Mouse (Mus musculus) forebrain, embryonic 11.5 days (tissue): Measurements from ENCODE around the gene Gm14548. TPM values are rescaled to one million over a fixed set of nuclear protein-coding genes. Genes with fewer than 3 reads are reported as not detected.
"Not testable (repeated sequence)": the region's sequence is repeated elsewhere in the genome, so short reads cannot be mapped to it uniquely, and the experiment has no call there.

Source experiments
- ATAC-seq: fragments of 200-750 bp; cut with Nextera tagmentation; replicated peaks from 2 replicates; pipeline ENCODE4 v1.8.0; 2017; ENCODE audit warnings: moderate TSS enrichment; ENCODE audit not compliant: low FRiP score
- DNase-seq: peaks from one replicate; pipeline ENCODE4 v3.0.0-alpha.2; 2017; ENCODE audit warnings: low spot score
- H3K27ac ChIP-seq: fragments of 300-500 bp; sonication (generic); 2 replicates; pipeline ENCODE4 v1.5.1; 2014; ENCODE audit warnings: low read depth, low read length
- H3K27me3 ChIP-seq: fragments of 300-500 bp; sonication (generic); 2 replicates; pipeline ENCODE4 v1.6.1; 2014; ENCODE audit warnings: mild to moderate bottlenecking, low read length, mixed read lengths; ENCODE audit not compliant: control insufficient read depth, insufficient read depth
- H3K36me3 ChIP-seq: fragments of 300-500 bp; sonication (generic); 2 replicates; pipeline ENCODE4 v1.6.1; 2014; ENCODE audit warnings: mild to moderate bottlenecking, low read length, moderate library complexity, mixed read lengths; ENCODE audit not compliant: control insufficient read depth, insufficient read depth
- H3K4me1 ChIP-seq: fragments of 300-500 bp; sonication (generic); replicated peaks from 2 replicates; pipeline ENCODE4 v1.6.1; 2014; ENCODE audit warnings: low read length, mixed read lengths; ENCODE audit not compliant: control insufficient read depth, insufficient read depth
- H3K4me2 ChIP-seq: fragments of 300-500 bp; sonication (generic); 2 replicates; pipeline ENCODE4 v1.6.1; 2014; ENCODE audit warnings: low read depth, mild to moderate bottlenecking, low read length, moderate library complexity, mixed read lengths; ENCODE audit not compliant: severe bottlenecking
- H3K4me3 ChIP-seq: fragments of 300-500 bp; sonication (generic); 2 replicates; pipeline ENCODE4 v1.5.1; 2014; ENCODE audit warnings: low read depth, low read length
- H3K9ac ChIP-seq: fragments of 300-500 bp; sonication (generic); 2 replicates; pipeline ENCODE4 v1.6.1; 2014; ENCODE audit warnings: low read length
- H3K9me3 ChIP-seq: fragments of 300-500 bp; sonication (generic); 2 replicates; pipeline ENCODE4 v1.6.1; 2016; ENCODE audit warnings: low read length, mixed read lengths; ENCODE audit not compliant: control insufficient read depth
- WGBS: fragments of 180-500 bp; shearing (Covaris S2); extraction: QIAGEN DNeasy Blood & Tissue Kit; methylation state at CpG from one replicate; pipeline ENCODE4 v1.1.7; 2014; 5-methylcytosine and 5-hydroxymethylcytosine counted together
- polyA plus RNA-seq: library from polyadenylated mRNA; unstranded; fragments of >200 nt; fragmentation: Nextera tagmentation; extraction: Ambion mirVana; gene quantifications from 2 replicates; pipeline ENCODE4 v1.2.1, GENCODE M21; 2014

The Gm14548 gene
- polyA plus RNA-seq: not detected in 2 replicates

- not testable (repeated sequence) for DNase-seq, H3K9me3 ChIP-seq, H3K36me3 ChIP-seq, H3K4me1 ChIP-seq, ATAC-seq, H3K27me3 ChIP-seq, H3K4me2 ChIP-seq, H3K9ac ChIP-seq, H3K27ac ChIP-seq, H3K4me3 ChIP-seq
- WGBS: 78% methylated on average over 3 of the region's 3 CpGs
Measured at GRCm38 (mm10) chr7:3898036-3898590, at the start of gene Gm14548. Gm14548 (minus strand) TSS chr7:3898120.

DNA sequence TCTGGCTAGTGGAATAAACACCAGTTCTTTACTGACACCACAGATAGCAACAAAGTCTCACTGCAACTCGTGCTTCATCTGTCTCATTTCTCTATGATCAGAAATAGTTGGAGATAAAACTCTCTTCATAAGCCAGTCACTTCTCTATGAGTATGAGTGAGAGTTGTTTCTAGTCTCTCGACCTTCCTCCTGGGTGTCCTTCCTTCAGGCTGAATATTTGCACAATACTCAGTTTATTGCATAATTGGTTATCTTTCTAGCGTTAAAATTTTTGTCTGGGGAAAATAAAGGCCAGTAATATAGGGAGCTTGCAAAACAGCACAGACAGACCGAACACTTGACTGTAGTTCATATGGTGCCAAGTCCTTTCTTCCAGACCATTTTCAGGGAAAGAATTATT is 48.2 kb upstream of the Gm14548 start:
- Histone ChIP-seq H3K4me1 (no peaks in the 10 kb centered on the region), H3K9me3 (no peaks in the 10 kb centered on the region), H3K4me2 (no peak overlapping the region), H3K9ac (no peak overlapping the region), H3K36me3 (no peaks in the 10 kb centered on the region), H3K27ac (no peak overlapping the region), H3K4me3 (no peak overlapping the region), H3K27me3 (no peaks in the 10 kb centered on the region)
- no peak for DNase-seq
- no peak for ATAC-seq
- 69% methylated on average over 4 of the region's 4 CpGs for WGBS

GRCm38 (mm10) chr7:3940915-3941314 is 43.0 kb upstream of the Gm14548 start:
- H3K27ac ChIP-seq: no peak overlapping the region
- no peaks in the 10 kb centered on the region for H3K4me1 ChIP-seq
- H3K4me3 ChIP-seq: no peak overlapping the region
- H3K4me2 ChIP-seq: no peak overlapping the region
- 77% methylated on average over 3 of the region's 3 CpGs for whole genome bisulfite sequencing
- H3K36me3 ChIP-seq: no peaks in the 10 kb centered on the region
- H3K9ac ChIP-seq: no peak overlapping the region
- DNase-seq (no peak), ATAC-seq (no peak)
- no peaks in the 10 kb centered on the region for H3K9me3 ChIP-seq
- H3K27me3 ChIP-seq: no peaks in the 10 kb centered on the region

DNA sequence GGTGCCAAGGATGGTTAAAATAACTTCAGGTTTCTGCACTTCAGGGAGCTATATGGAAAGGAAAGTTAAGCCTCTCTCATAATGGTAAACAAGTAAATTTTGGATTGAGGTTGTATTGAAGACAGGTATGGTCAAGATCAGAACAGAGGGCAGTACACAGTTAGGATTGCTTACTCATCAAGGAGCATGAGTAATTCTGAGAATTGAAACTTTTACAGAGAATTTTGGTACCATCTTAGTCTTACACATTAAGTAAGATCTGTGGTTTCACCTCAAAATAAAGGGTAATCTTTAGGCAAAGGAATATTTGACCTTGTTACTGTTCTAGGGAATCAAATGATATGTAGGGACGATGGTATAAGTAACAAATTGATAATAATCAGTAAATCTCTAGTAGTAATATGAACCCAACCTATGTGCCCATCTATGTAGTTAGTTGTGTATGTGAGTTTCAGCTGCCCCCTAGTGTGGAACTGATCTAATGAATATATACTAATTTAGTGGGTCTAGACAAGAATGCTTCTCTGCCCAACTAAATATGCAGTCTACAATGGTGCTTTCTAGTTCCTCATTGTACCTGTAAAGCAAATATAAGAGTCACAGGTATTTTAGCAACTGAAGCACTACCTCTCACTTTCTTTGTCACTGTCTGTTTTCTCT is 42.1 kb upstream of the Gm14548 start:
- 69% methylated on average over 1 of the region's 1 CpGs for WGBS
- no peak overlapping the region for H3K27ac ChIP-seq
- DNase-seq: no peak

DNA sequence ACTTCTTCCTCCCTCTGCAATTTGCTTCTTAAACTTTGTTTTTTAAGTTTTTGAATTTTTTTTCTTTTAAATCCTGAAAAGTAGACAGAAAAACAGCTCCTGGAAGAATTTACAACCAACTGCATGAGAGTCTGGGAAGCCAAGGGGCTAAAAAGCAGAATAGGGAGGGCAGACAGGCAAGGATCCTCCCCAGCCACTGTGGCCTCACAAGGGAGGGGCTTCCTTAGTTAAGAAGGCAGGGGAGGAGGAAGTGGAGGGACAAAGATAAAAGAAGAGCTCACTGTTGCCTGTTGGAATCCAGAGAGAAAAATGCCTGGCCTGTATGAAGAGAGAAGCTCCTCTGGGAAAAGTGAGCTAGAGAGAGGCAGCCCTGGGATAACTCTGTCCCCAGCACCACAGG is 37.6 kb upstream of the Gm14548 start:
- not testable (repeated sequence) for H3K27me3 ChIP-seq, DNase-seq, H3K36me3 ChIP-seq, ATAC-seq, H3K4me1 ChIP-seq, H3K27ac ChIP-seq, H3K9ac ChIP-seq, H3K4me2 ChIP-seq, H3K4me3 ChIP-seq, H3K9me3 ChIP-seq

More for the DNA sequence above, 42.1 kb upstream of the Gm14548 start:
- Histone ChIP-seq H3K4me3 (no peak overlapping the region), H3K9me3 (no peaks in the 10 kb centered on the region), H3K4me1 (no peaks in the 10 kb centered on the region), H3K4me2 (no peak overlapping the region), H3K9ac (no peak overlapping the region), H3K27me3 (no peaks in the 10 kb centered on the region), H3K36me3 (no peaks in the 10 kb centered on the region)
- ATAC-seq: no peak

GRCm38 (mm10) chr7:3915387-3915786 is 17.5 kb upstream of the Gm14548 start, which contains the start of gene Lilra6:
Lilra6 (minus strand) TSS chr7:3915503.
- WGBS: 60% methylated on average over 2 of the region's 2 CpGs
- H3K36me3 ChIP-seq, H3K4me2 ChIP-seq, H3K4me1 ChIP-seq, DNase-seq, H3K9ac ChIP-seq, H3K27me3 ChIP-seq, H3K9me3 ChIP-seq, H3K27ac ChIP-seq, H3K4me3 ChIP-seq, ATAC-seq: not testable (repeated sequence)

GRCm38 (mm10) chr7:3903704-3904103 is 5.8 kb upstream of the Gm14548 start:
- ATAC-seq: no peak
- Histone ChIP-seq H3K9ac (no peak overlapping the region), H3K4me1 (no peaks in the 10 kb centered on the region), H3K4me3 (no peak overlapping the region), H3K36me3 (no peaks in the 10 kb centered on the region), H3K9me3 (no peaks in the 10 kb centered on the region), H3K4me2 (no peak overlapping the region), H3K27me3 (no peaks in the 10 kb centered on the region), H3K27ac (no peak overlapping the region)
- DNase-seq: no peak
- 21% methylated on average over 1 of the region's 1 CpGs for WGBS

DNA sequence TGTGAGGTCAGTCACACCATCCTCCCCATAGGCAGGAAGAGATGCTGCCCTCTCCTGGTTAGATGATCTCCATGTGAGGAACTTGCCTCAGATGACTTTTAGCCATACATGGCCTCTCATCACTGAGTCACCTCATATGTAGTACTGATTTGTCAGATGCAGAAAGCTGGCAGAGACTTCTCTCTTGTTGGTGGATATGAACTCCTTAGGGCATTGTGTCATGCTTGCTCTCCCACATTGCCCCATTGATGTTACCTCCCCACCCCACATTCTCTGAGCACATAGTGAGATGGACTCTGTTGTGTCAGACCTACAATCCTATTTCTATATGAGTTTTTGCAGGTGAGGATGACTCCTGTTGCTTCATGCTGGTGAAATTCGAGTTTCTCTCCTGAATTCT is 22.9 kb downstream of the Gm14548 start:
- not testable (repeated sequence) for H3K36me3 ChIP-seq, ATAC-seq

GRCm38 (mm10) chr7:3844951-3845350 is 53.0 kb downstream of the Gm14548 start, which contains the start of gene Pira2:
Pira2 (minus strand) TSS chr7:3845051.
- no CpG with 5 or more reads among the region's 2 CpGs for WGBS
- not testable (repeated sequence) for ATAC-seq

More for the DNA sequence above, 22.9 kb downstream of the Gm14548 start:
- not testable (repeated sequence) for H3K27me3 ChIP-seq, H3K9ac ChIP-seq, H3K27ac ChIP-seq, DNase-seq, H3K9me3 ChIP-seq, H3K4me1 ChIP-seq, H3K4me2 ChIP-seq, H3K4me3 ChIP-seq
- WGBS: no CpG with 5 or more reads among the region's 1 CpGs

More at GRCm38 (mm10) chr7:3844951-3845350, 53.0 kb downstream of the Gm14548 start, which contains the start of gene Pira2:
- not testable (repeated sequence) for H3K9ac ChIP-seq, DNase-seq, H3K36me3 ChIP-seq, H3K4me2 ChIP-seq, H3K4me1 ChIP-seq, H3K9me3 ChIP-seq, H3K27me3 ChIP-seq, H3K4me3 ChIP-seq, H3K27ac ChIP-seq
